Mouse (Mus musculus): ENCODE measurements at regions not wholly inside any gene's neighbourhood (a gene's known extent, or its start where the extent isn't known, plus 50 kb on each side); places are given as distances from the start of the nearest gene placed in this dataset.

GRCm38 (mm10) chr11:38191437-38191836 lies 955.7 kb upstream of the Tenm2 start:
- TF ChIP-seq ZC3H11A (IDR thresholded peaks at IDR 0.05; ENCODE audit: borderline replicate concordance, low read depth, low read length) = no peak
- no peak for TF ChIP-seq ZNF384 (IDR thresholded peaks at IDR 0.05; ENCODE audit: low read depth, low read length)

Data from ES-E14 (cell line).